Mouse (Mus musculus) embryonic facial prominence, embryonic 11.5 days (tissue): Measurements from ENCODE around the gene Zfp148. TPM values are rescaled to one million over a fixed set of nuclear protein-coding genes. Genes with fewer than 3 reads are reported as not detected.
"Not testable (repeated sequence)": the region's sequence is repeated elsewhere in the genome, so short reads cannot be mapped to it uniquely, and the experiment has no call there.

Experiments
- ATAC-seq: fragments of 200-750 bp; cut with Nextera tagmentation; replicated peaks from 2 replicates; pipeline ENCODE4 v1.8.0; 2017; ENCODE audit warnings: low read depth; ENCODE audit not compliant: insufficient number of reproducible peaks, low FRiP score, low TSS enrichment
- DNase-seq: peaks from one replicate; pipeline ENCODE4 v3.0.0-alpha.2; 2015; ENCODE audit warnings: low spot score
- H3K27ac ChIP-seq: fragments of 300-500 bp; sonication (generic); replicated peaks from 2 replicates; pipeline ENCODE4 v1.5.1; 2014; ENCODE audit warnings: mild to moderate bottlenecking, low read depth, low read length, control low read depth
- H3K27me3 ChIP-seq: fragments of 300-500 bp; sonication (generic); 2 replicates; pipeline ENCODE4 v1.6.1; 2014; ENCODE audit warnings: mild to moderate bottlenecking, low read length, moderate library complexity, mixed read lengths; ENCODE audit not compliant: control insufficient read depth, insufficient read depth
- H3K36me3 ChIP-seq: fragments of 300-500 bp; sonication (generic); replicated peaks from 2 replicates; pipeline ENCODE4 v1.6.1; 2014; ENCODE audit warnings: low read depth, mild to moderate bottlenecking, low read length, moderate library complexity, mixed read lengths; ENCODE audit not compliant: control insufficient read depth, insufficient read depth
- H3K4me1 ChIP-seq: fragments of 300-500 bp; sonication (generic); 2 replicates; pipeline ENCODE4 v1.6.1; 2014; ENCODE audit warnings: low read length, mixed read lengths; ENCODE audit not compliant: control insufficient read depth, insufficient read depth
- H3K4me2 ChIP-seq: fragments of 300-500 bp; sonication (generic); 2 replicates; pipeline ENCODE4 v1.6.1; 2014; ENCODE audit warnings: low read depth, mild to moderate bottlenecking, control low read depth, low read length, moderate library complexity
- H3K4me3 ChIP-seq: fragments of 300-500 bp; sonication (generic); 2 replicates; pipeline ENCODE4 v1.5.1; 2014; ENCODE audit warnings: low read depth, low read length, control low read depth
- H3K9ac ChIP-seq: fragments of 300-500 bp; sonication (generic); replicated peaks from 2 replicates; pipeline ENCODE4 v1.6.1; 2014; ENCODE audit warnings: mild to moderate bottlenecking, control low read depth, low read length
- H3K9me3 ChIP-seq: fragments of 300-500 bp; sonication (generic); replicated peaks from 2 replicates; pipeline ENCODE4 v1.6.1; 2016; ENCODE audit warnings: mild to moderate bottlenecking, low read length, inconsistent platforms, mixed read lengths; ENCODE audit not compliant: control insufficient read depth
- WGBS: fragments of 180-500 bp; shearing (Covaris S2); extraction: QIAGEN DNeasy Blood & Tissue Kit; methylation state at CpG from one replicate; pipeline ENCODE4 v1.1.7; 2014; 5-methylcytosine and 5-hydroxymethylcytosine counted together
- polyA plus RNA-seq: library from polyadenylated mRNA; unstranded; fragments of >200 nt; fragmentation: Nextera tagmentation; extraction: Ambion mirVana; gene quantifications from 2 replicates; pipeline ENCODE4 v1.2.1, GENCODE M21; 2014

The Zfp148 gene
- polyA plus RNA-seq, 1 experiment from 2014 or later: 52.9 TPM

DNA sequence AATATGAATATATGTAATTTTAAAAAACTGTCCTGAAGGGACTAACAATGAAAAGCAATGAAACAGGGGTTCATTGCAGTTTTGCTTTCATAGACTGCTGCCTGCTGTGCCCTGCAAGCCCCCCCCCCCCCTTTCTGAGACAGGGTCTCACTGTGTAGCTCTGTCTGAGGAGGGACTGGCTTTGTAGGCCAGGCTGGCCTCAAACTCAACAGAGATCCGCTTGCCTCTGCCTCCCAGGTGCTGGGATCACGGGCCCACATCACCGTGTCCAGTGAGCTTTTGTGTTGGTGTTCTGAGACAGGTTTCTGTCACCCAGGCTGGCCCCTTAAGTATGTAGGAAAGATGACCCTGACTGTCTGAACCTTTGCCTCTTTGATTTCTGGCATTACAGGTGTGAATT is 2.9 kb downstream of the Zfp148 start:
- DNase-seq: no peak
- no peak overlapping the region for H3K4me3 ChIP-seq
- H3K9ac ChIP-seq: no peak overlapping the region
- no peak for ATAC-seq
- no peaks in the 10 kb centered on the region for H3K4me1 ChIP-seq
- WGBS: 93% methylated on average over 3 of the region's 3 CpGs
- H3K27me3 ChIP-seq: no peaks in the 10 kb centered on the region
- no peak overlapping the region for H3K4me2 ChIP-seq
- no peak overlapping the region for H3K27ac ChIP-seq
- no peaks in the 10 kb centered on the region; the same call in 1 of the 2 replicates for H3K9me3 ChIP-seq
- H3K36me3 ChIP-seq: no peaks in the 10 kb centered on the region

DNA sequence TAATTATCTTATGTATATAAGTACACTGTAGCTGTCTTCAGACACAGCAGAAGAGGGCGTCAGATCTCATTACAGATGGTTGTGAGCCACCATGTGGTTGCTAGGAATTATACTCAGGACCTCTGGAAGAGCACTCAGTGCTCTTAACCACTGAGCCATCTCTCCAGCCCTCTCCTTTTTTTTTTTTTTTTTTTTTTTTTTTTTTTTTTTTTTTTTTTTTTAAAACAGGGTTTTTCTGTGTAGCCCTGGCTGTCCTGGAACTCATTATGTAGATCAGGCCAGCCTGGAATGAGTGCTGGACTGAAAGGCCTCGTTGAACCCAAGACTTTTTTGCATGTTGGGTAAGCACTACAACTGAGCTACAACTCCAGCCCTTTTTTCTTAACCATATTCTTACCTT is 3.4 kb downstream of the Zfp148 start:
- H3K4me1 ChIP-seq, H3K9me3 ChIP-seq, H3K4me3 ChIP-seq, H3K27ac ChIP-seq, H3K4me2 ChIP-seq, H3K9ac ChIP-seq, ATAC-seq, DNase-seq, H3K36me3 ChIP-seq, H3K27me3 ChIP-seq: not testable (repeated sequence)
- WGBS: 78% methylated on average over 2 of the region's 2 CpGs

DNA sequence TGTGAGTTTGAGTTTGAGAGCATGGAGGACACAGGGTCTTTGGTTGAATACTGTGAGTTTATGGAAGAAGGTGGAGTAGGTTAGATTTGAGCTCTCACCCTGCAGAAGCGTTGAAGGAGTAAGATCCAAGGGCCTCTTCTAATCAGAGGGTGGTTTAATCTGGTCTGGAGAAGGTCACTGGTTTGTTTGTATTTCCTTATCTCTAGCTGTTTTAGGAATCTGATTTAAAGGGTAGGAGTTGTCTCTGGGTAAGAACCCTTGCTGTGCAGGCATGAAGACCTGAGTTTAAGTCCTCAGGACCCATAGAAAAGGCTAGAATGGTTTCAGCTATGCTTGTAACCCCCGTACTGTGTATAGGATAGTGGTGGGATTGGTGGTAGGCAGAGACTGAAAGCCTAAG is 6.4 kb downstream of the Zfp148 start:
- H3K27me3 ChIP-seq: no peaks in the 10 kb centered on the region
- 94% methylated on average over 2 of the region's 2 CpGs for WGBS
- no peaks in the 10 kb centered on the region for H3K36me3 ChIP-seq
- DNase-seq (no peak), ATAC-seq (no peak)
- no peaks in the 10 kb centered on the region; the same call in 1 of the 2 replicates for H3K9me3 ChIP-seq
- H3K4me3 ChIP-seq: no peak overlapping the region
- no peak overlapping the region for H3K27ac ChIP-seq
- no peak overlapping the region for H3K4me2 ChIP-seq
- no peaks in the 10 kb centered on the region for H3K4me1 ChIP-seq
- H3K9ac ChIP-seq: no peak overlapping the region

DNA sequence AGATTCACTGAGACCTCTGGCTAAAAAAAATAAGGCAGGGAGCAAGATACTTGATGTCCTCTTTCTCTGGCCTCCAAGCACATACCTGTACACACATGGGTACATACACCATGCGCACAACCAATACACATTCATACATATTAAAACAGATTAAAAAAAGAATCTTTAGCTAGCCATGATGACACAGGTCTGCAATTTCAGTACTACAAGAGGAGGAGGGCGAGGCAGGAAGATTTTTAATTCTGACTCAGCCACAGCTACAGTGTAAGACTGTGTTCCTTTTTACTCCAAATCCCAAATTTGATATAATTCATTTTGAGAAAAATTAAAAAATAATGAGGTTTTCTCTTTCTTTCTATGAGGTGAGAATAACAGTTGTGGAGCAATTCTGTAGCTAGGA is 6.8 kb downstream of the Zfp148 start:
- H3K9ac ChIP-seq: no peak overlapping the region
- H3K27ac ChIP-seq: no peak overlapping the region
- DNase-seq: no peak
- ATAC-seq: no peak
- 93% methylated on average over 2 of the region's 2 CpGs for WGBS
- H3K36me3 ChIP-seq: no peaks in the 10 kb centered on the region
- no peaks in the 10 kb centered on the region for H3K27me3 ChIP-seq
- H3K4me3 ChIP-seq: no peak overlapping the region
- H3K4me2 ChIP-seq: no peak overlapping the region
- no peaks in the 10 kb centered on the region for H3K4me1 ChIP-seq
- no peaks in the 10 kb centered on the region; the same call in 1 of the 2 replicates for H3K9me3 ChIP-seq

DNA sequence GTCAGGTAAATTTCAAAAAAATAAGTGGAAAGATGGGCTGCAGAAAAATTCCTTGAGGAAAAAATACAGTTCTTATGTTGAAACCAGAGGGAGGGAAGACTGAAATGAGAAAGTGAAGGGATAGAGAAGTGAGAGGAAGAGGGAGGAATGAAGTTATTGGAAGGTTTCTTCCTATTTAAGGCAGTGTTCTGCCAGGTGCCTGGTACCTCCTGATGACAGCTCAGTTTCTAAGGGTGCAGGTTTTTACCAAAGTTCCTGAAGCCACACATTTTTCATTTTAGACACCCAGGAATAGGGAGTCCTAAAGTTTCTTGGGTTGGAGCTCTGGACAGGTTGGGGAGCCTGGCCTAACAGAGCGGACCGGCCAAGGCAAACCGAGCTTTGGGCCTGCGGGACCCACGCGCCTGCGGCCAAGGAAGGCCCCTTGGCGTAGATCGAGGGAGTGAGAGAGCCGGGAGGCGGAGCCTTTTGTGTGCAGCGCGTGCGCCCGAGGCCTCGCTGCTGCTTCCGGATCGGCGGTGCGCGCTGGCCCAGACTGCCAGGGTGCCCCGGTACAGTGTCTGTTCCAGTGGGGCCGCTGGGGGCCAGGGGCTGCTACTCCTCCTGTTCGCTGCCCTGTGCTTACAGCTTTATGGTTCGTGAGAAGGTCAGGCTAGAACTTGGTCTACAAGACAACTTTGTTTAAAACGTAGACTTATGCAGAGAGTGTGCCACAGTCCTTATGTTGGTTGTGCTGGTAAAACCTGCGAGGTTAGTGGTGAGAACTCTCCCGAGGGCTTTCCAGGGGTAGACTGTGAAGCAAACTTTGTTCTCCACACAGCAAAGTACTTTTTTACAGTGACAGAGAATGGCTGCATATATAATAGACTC is 19.5 kb downstream of the Zfp148 start:
- H3K4me2 ChIP-seq: peak overlapping the region; percentile 69
- H3K9me3 ChIP-seq: no peaks in the 10 kb centered on the region

DNA sequence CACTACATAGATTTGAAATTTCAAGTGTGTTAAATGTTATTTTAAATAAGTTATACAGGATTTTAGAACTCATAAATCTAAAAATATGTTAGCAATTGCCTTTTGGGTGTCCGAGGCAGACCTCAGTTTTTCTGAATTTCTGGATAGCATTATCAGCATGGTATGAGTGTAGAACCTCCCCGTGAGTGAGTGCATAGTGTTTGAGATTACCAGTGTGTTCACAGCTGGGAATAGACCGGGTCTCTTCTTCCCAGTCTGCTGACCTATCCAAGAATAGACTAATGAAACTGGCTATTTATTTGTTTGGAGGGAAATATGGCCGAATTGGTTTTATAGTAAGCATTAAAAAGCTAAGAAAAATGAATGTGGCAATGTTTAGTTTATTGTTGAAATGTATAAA is 20.3 kb downstream of the Zfp148 start:
- ATAC-seq: no peak

More for the DNA sequence above, 19.5 kb downstream of the Zfp148 start:
- Histone ChIP-seq H3K36me3 (no peaks in the 10 kb centered on the region), H3K9ac (peak overlapping the region; percentile 57), H3K27ac (no peak overlapping the region), H3K4me3 (peak overlapping the region; percentile 37), H3K27me3 (no peaks in the 10 kb centered on the region), H3K4me1 (no peaks in the 10 kb centered on the region; the same call in 1 of the 2 replicates)
- peak; percentile 76 for ATAC-seq
- 1% methylated on average over 28 of the region's 28 CpGs for WGBS
- peak; percentile 81 for DNase-seq

GRCm38 (mm10) chr16:33403258-33403657 is 22.6 kb downstream of the Zfp148 start:
- no peaks in the 10 kb centered on the region for H3K9me3 ChIP-seq
- H3K4me1 ChIP-seq: no peaks in the 10 kb centered on the region; the same call in 1 of the 2 replicates
- ATAC-seq (no peak), DNase-seq (no peak)
- 90% methylated on average over 2 of the region's 2 CpGs for WGBS
- no peak overlapping the region for H3K4me2 ChIP-seq
- no peaks in the 10 kb centered on the region for H3K27me3 ChIP-seq
- H3K27ac ChIP-seq: no peak overlapping the region
- no peak overlapping the region for H3K9ac ChIP-seq
- H3K36me3 ChIP-seq: no peaks in the 10 kb centered on the region
- H3K4me3 ChIP-seq: no peak overlapping the region

More for the DNA sequence above, 20.3 kb downstream of the Zfp148 start:
- 74% methylated on average over 4 of the region's 4 CpGs for WGBS
- no peak overlapping the region for H3K27ac ChIP-seq
- H3K36me3 ChIP-seq: no peaks in the 10 kb centered on the region
- H3K9me3 ChIP-seq: no peaks in the 10 kb centered on the region
- no peak overlapping the region for H3K4me3 ChIP-seq
- no peaks in the 10 kb centered on the region; the same call in 1 of the 2 replicates for H3K4me1 ChIP-seq
- no peaks in the 10 kb centered on the region for H3K27me3 ChIP-seq
- no peak overlapping the region for H3K4me2 ChIP-seq
- DNase-seq: no peak
- H3K9ac ChIP-seq: no peak overlapping the region

DNA sequence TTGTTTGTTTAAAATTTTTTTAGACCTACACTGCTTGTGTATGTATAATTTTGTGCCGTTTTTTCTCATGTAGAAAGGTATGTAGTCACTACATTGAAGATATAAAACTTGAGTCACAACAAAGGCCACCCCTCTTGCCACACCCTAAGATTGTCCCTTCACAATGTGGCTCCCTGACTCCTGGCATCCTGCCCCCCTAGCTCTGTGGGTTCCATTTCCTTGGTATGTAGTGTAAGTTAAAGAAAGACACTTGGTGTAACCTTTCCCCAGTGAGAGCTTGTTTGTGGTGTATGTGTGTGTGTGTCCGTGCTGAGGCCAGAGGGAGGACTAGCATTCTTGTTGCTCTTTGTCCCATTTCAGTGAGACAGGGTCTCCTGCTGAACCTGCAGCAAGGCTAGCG is 23.4 kb downstream of the Zfp148 start:
- H3K36me3 ChIP-seq: no peaks in the 10 kb centered on the region
- no peak for ATAC-seq
- 86% methylated on average over 3 of the region's 3 CpGs for whole genome bisulfite sequencing

More for the DNA sequence above, 23.4 kb downstream of the Zfp148 start:
- Histone ChIP-seq H3K4me2 (no peak overlapping the region), H3K9me3 (no peaks in the 10 kb centered on the region), H3K4me3 (no peak overlapping the region), H3K27ac (no peak overlapping the region), H3K4me1 (no peaks in the 10 kb centered on the region; the same call in 1 of the 2 replicates), H3K9ac (no peak overlapping the region), H3K27me3 (no peaks in the 10 kb centered on the region)
- DNase-seq: no peak
